Mouse (Mus musculus): Measurements from ENCODE around the gene Aasdh. TPM values are rescaled to one million over a fixed set of nuclear protein-coding genes. Genes with fewer than 3 reads are reported as not detected.

The Aasdh gene
- polyA plus RNA-seq (2015; fragmentation: Nextera tagmentation; extraction: Ambion mirVana) = 25.7 and 28.1 TPM in 2 replicates

DNA sequence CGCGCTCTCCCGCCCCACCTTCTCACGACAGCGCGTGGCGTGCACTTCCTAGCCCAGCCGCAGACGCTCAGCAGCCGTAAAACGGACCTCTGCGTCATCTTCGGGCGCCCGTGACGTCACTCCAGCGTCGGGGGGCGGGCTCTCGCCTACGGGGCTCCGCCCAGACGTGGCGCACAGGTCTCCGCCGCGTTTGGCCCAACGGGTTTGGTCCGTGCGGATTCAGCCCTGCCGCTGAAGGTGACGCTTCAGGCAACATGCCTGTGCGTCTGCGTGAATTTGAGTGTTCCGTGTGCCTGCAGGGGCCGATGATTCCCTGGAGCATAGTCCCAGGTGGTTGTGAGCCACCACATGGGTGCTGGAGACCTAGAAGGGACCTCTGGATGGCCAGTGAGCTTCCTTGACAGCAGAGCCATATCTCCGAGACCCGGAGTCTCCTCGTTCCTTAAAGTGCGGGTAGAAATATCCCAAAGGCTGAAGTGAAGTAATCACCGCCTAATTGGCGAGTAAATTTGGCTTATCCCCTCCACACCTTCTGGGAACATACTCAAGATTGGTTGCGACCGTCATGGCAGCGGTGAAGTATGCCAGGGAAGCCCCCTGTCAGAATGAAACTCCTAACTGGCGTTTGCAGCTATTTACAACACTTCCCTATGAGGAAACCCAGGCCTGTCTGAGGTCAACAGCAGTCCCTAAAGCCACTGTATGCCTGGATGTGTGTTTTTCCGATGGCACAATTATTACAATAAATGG is at the start of gene Aasdh:
Gene Aasdh, minus strand, starts transcription at position 110 of the 750 bp plus-strand sequence.
- peaks cover 7% of the 10 kb centered on the region for H3K4me1 ChIP-seq (replicated peaks; ENCODE audit: control insufficient read depth, insufficient read depth, low read length)
- H3K36me3 ChIP-seq (ENCODE audit: control insufficient read depth, insufficient read depth) = no peaks in the 10 kb centered on the region
- WGBS = under 1% methylated on average over 47 of the region's 47 CpGs
- H3K4me3 ChIP-seq (replicated peaks; ENCODE audit: low read length) = peak within 1 kb of the TSS; percentile 89
- H3K27me3 ChIP-seq (replicated peaks; ENCODE audit: control insufficient read depth, insufficient read depth, low read length) = no peaks in the 10 kb centered on the region
- H3K9me3 ChIP-seq (ENCODE audit: control insufficient read depth, low read length) = no peaks in the 10 kb centered on the region
- H3K9ac ChIP-seq (replicated peaks; ENCODE audit: low read depth, low read length) = peak within 1 kb of the TSS; percentile 87
- peak; percentile 99 for ATAC-seq
- H3K4me2 ChIP-seq (ENCODE audit: low read length) = peak within 1 kb of the TSS; percentile 77
- peak within 1 kb of the TSS; percentile 88 for H3K27ac ChIP-seq (ENCODE audit: low read length)

DNA sequence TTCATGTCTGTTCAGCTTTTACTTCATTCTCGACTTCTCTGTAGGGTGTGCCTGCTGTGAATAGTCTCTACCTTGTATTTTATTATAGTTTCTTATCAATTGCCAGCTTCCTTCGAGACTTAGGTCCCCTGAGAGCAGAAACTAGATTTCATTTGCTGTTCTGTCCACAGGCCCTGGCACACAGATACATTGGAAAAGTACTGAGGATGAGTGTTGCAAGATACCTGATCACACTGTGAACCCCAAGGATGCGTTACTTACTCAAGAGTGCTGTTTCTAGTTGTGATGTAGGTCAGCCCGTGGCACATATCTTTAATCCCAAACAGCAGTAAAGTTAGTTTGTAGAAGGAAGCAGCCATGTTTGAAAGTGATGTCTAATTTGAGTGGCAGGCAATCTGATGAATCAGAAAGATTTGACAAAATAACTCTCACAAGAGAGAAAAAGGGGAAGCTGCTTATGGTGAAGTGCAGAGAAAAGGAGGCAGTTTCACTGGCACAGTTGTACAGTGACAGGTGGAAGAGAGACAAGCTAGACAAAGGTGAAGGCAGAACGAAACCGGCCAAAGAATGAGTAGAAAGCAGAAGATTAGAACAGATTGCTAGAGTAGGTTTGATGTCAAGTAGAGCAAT is 49.1 kb upstream of the Aasdh start:
- Histone ChIP-seq H3K4me1 (replicated peaks; ENCODE audit: control insufficient read depth, insufficient read depth, low read length) (peaks cover 19% of the 10 kb centered on the region), H3K27ac (ENCODE audit: low read length) (no peak overlapping the region), H3K4me2 (ENCODE audit: low read length) (no peak overlapping the region), H3K36me3 (ENCODE audit: control insufficient read depth, insufficient read depth) (peaks cover 12% of the 10 kb centered on the region), H3K27me3 (replicated peaks; ENCODE audit: control insufficient read depth, insufficient read depth, low read length) (no peaks in the 10 kb centered on the region), H3K9me3 (ENCODE audit: control insufficient read depth, low read length) (no peaks in the 10 kb centered on the region), H3K4me3 (replicated peaks; ENCODE audit: low read length) (no peak overlapping the region), H3K9ac (replicated peaks; ENCODE audit: low read depth, low read length) (no peak overlapping the region)
- no peak for ATAC-seq
- 79% methylated on average over 6 of the region's 6 CpGs for WGBS

DNA sequence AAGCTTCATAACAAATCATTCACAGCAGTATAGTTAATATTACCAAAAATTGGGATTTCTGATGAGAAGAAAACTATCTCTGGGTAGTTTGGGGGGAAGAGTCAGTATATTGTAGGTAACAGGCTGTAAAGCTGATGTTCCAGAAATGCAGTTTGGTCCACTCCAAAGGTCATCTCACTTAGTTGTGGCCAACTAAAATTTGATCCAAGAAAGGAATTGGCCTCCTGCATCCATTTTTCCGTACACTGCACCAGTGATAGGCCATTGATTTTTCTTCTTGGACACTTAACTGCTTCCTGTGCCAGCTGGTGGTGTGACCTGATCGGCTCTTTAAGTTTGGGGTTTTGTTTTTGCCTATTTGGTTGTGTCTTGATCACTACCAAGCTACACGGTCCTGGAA is 48.5 kb upstream of the Aasdh start:
- peaks cover 10% of the 10 kb centered on the region for H3K36me3 ChIP-seq (ENCODE audit: control insufficient read depth, insufficient read depth)
- no peak overlapping the region for H3K9ac ChIP-seq (replicated peaks; ENCODE audit: low read depth, low read length)
- H3K9me3 ChIP-seq (ENCODE audit: control insufficient read depth, low read length) = no peaks in the 10 kb centered on the region
- 70% methylated on average over 3 of the region's 3 CpGs for WGBS
- no peak overlapping the region for H3K4me2 ChIP-seq (ENCODE audit: low read length)
- peaks cover 19% of the 10 kb centered on the region for H3K4me1 ChIP-seq (replicated peaks; ENCODE audit: control insufficient read depth, insufficient read depth, low read length)
- H3K27ac ChIP-seq (ENCODE audit: low read length) = no peak overlapping the region
- no peak overlapping the region for H3K4me3 ChIP-seq (replicated peaks; ENCODE audit: low read length)
- no peak for ATAC-seq
- H3K27me3 ChIP-seq (replicated peaks; ENCODE audit: control insufficient read depth, insufficient read depth, low read length) = no peaks in the 10 kb centered on the region

DNA sequence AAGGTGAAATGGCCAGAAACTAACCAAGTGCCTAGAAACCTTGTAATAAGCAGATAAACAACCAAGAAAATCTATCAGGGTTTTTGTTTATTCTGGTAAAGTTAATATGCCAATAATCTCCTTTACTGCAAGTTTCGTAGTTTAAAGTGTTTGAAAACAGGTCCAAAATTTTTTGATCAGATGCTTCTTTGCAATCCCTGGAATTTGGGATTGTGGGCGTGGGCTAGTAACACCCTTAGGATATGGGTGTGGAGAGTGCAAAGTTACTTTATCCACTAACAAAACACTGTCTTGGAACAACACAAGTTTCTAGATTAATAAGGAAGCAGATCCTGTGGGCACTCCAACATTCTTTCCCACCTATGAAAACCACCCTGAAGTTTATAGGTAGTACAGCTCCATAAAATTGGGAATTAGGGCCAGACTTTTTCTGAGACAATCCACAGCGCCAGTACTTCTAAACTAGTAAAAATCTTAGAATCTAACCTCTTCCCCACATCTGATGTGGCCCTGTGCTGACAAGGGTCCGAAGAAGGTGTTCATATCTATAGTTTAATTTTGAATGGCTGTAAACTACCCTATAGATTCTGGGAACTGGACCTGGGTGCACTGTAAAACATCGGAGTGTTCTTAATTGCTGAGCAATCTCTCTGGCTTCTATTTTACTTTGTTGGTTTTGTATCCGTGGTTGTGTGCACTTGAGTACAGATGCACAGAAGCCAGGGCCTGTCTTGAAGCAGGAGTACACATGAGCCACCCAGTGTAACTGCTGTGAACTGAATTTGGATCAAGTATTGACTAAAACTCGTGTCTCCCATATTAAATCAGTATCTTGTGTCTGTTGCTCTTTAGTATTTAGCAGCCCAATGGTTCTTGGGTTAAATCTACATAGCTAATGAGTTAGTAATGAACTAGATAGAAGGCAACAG is 47.1 kb upstream of the Aasdh start:
- peaks cover 4% of the 10 kb centered on the region for H3K36me3 ChIP-seq (ENCODE audit: control insufficient read depth, insufficient read depth)
- H3K9ac ChIP-seq (replicated peaks; ENCODE audit: low read depth, low read length) = peak overlapping the region; percentile 70
- no peaks in the 10 kb centered on the region for H3K27me3 ChIP-seq (replicated peaks; ENCODE audit: control insufficient read depth, insufficient read depth, low read length)
- H3K27ac ChIP-seq (ENCODE audit: low read length) = peak overlapping the region; percentile 88
- H3K4me1 ChIP-seq (replicated peaks; ENCODE audit: control insufficient read depth, insufficient read depth, low read length) = peaks cover 19% of the 10 kb centered on the region
- H3K4me3 ChIP-seq (replicated peaks; ENCODE audit: low read length) = peak overlapping the region; percentile 85
- ATAC-seq = no peak
- WGBS = 14% methylated on average over 7 of the region's 7 CpGs
- H3K9me3 ChIP-seq (ENCODE audit: control insufficient read depth, low read length) = no peaks in the 10 kb centered on the region
- peak overlapping the region; percentile 90 for H3K4me2 ChIP-seq (ENCODE audit: low read length)

DNA sequence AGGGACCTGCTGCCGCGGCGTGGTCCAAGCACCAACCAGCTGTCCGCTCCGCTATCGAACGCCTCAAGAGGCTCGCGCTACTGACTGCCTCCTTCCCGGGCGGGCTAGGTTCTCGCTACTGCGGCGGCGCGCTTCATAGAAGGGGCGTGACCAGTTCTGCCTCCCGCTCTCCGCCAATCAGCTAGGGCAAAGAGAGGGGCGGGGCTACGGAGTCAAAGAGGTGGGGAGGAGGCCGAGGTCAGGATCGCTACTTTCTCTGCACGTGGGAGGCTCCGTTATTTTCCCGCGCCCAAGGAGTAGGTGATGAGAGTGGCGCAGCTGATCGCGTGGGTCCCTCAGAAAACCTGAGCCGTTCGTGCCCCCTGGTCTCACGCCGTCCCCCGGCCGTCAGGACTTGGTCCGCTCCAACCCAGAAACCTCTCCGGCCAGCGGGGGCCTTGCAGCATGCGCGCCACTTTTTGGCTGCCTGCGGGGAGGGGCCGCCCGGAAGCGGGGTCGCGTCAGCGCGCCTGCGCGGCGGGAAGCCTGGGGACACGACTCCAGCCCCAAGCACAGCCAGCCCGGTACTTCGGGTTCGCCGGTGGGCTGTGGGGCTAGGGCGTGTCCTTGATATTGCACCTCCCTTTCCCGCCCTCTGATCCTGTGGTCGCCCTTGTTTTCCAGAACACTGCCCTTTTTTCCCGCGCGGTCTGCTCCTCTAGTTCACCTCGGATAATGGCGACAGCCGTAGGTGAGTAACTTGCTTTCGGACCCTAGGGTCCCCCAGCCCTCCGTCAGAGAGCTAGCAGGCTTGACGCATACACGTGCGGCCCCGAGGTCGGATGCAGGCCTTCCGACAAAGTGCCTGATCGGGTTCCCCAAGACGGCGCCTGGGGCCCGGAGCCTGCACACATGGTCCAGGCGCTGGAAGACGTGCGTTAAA is 46.1 kb upstream of the Aasdh start, which contains the start of the genes Paics and Ppat:
Gene Paics, plus strand, starts transcription at position 202 of the 922 bp plus-strand sequence.
Gene Ppat, minus strand, starts transcription at position 473 of the 922 bp plus-strand sequence.
- H3K27me3 ChIP-seq (replicated peaks; ENCODE audit: control insufficient read depth, insufficient read depth, low read length) = no peaks in the 10 kb centered on the region
- H3K9me3 ChIP-seq (ENCODE audit: control insufficient read depth, low read length) = no peaks in the 10 kb centered on the region
- peak within 1 kb of the TSS; percentile 70 for H3K9ac ChIP-seq (replicated peaks; ENCODE audit: low read depth, low read length)
- peak within 1 kb of the TSS; percentile 90 for H3K4me2 ChIP-seq (ENCODE audit: low read length)
- peaks cover 19% of the 10 kb centered on the region for H3K4me1 ChIP-seq (replicated peaks; ENCODE audit: control insufficient read depth, insufficient read depth, low read length)
- peak; percentile 97 for ATAC-seq
- peak within 1 kb of the TSS; percentile 88 for H3K27ac ChIP-seq (ENCODE audit: low read length)
- H3K4me3 ChIP-seq (replicated peaks; ENCODE audit: low read length) = peak within 1 kb of the TSS; percentile 85
- 0% methylated on average over 78 of the region's 81 CpGs for WGBS
- H3K36me3 ChIP-seq (ENCODE audit: control insufficient read depth, insufficient read depth) = no peaks in the 10 kb centered on the region

DNA sequence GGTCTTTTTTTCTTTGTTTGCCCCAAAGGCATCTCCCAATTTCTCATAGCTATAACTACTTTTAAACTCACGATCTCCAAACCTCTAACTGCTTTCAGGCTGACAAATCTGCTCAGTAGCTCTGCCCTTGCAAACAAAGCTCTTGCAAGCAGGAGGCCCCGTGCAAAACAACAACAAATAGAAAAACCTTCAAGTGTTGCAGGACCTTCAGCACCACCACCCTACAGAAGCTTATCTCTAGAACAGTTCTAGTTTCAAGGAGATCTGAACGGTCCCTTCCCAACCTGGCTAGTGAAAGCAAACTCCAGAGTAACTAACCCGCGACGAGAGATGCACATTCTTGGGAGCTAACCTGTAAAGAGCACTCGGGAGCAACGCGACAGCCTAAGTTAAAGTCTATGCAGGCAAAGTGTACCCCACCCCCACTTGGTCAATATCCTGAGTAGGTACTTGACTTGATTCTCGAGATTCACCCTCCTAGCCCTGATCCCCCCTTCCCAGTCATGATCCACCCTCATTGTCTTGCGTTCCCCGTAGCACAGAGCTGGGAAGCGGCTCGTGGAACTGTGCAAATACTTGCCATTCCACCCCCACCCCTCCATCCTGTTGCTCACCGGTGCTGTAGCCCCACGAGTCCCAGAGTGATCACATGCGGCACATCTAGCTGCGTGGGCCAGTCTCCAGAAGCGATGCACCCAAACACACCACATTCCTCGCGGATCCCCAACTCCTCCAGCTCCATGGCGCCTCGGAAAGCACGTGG is 45.2 kb upstream of the Aasdh start:
- Histone ChIP-seq H3K36me3 (ENCODE audit: control insufficient read depth, insufficient read depth) (no peaks in the 10 kb centered on the region), H3K27me3 (replicated peaks; ENCODE audit: control insufficient read depth, insufficient read depth, low read length) (no peaks in the 10 kb centered on the region), H3K4me2 (ENCODE audit: low read length) (peak overlapping the region; percentile 90), H3K9ac (replicated peaks; ENCODE audit: low read depth, low read length) (peak overlapping the region; percentile 59), H3K27ac (ENCODE audit: low read length) (peak overlapping the region; percentile 55), H3K9me3 (ENCODE audit: control insufficient read depth, low read length) (no peaks in the 10 kb centered on the region), H3K4me3 (replicated peaks; ENCODE audit: low read length) (peak overlapping the region; percentile 85), H3K4me1 (replicated peaks; ENCODE audit: control insufficient read depth, insufficient read depth, low read length) (peaks cover 19% of the 10 kb centered on the region)
- 0% methylated on average over 24 of the region's 24 CpGs for WGBS
- ATAC-seq = no peak

DNA sequence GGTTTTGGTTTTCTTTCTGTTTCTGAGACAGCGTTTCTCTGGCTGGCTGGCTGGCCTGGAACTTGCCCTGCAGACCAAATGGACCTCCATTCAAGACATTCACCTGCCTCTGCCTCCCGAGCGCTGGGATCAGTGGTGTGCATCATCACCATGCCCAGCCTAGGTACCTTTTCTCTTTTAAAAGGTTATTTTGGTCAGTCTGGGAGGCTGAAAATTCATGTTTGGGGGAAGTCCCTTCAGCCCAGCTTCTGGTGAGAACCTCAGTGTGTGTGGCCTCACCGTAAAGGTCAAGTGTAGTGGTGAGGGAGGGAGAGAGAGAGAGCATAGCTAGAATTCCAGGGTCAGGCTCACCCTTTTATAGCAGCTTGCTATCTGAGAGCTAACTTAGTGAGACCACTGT is 42.4 kb upstream of the Aasdh start:
- Histone ChIP-seq H3K9me3 (ENCODE audit: control insufficient read depth, low read length) (no peaks in the 10 kb centered on the region), H3K27me3 (replicated peaks; ENCODE audit: control insufficient read depth, insufficient read depth, low read length) (no peaks in the 10 kb centered on the region), H3K4me1 (replicated peaks; ENCODE audit: control insufficient read depth, insufficient read depth, low read length) (peaks cover 19% of the 10 kb centered on the region), H3K36me3 (ENCODE audit: control insufficient read depth, insufficient read depth) (no peaks in the 10 kb centered on the region), H3K27ac (ENCODE audit: low read length) (no peak overlapping the region), H3K9ac (replicated peaks; ENCODE audit: low read depth, low read length) (no peak overlapping the region), H3K4me3 (replicated peaks; ENCODE audit: low read length) (no peak overlapping the region), H3K4me2 (ENCODE audit: low read length) (no peak overlapping the region)
- WGBS = 97% methylated on average over 4 of the region's 4 CpGs
- ATAC-seq = no peak

DNA sequence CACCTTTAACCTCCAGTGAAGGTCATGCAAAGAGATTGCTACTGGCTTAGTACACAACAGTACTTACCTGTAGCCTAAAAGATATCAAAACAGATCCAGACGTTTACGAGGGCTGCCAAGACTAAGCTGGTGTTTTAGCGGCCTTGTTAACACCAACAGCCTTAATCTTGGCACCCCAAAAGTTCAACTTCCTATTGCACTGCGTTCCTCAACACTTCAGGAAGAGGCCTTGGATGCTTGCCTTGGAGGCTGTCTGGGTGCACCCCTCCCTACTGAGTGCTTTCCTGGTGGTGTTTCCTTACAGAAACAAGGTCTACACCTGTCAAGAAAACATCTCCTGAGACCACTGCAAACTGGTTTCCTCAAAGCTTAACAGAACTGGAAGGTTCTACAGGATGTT is 41.8 kb upstream of the Aasdh start:
- Histone ChIP-seq H3K4me1 (replicated peaks; ENCODE audit: control insufficient read depth, insufficient read depth, low read length) (peaks cover 13% of the 10 kb centered on the region), H3K9me3 (ENCODE audit: control insufficient read depth, low read length) (no peaks in the 10 kb centered on the region), H3K27me3 (replicated peaks; ENCODE audit: control insufficient read depth, insufficient read depth, low read length) (no peaks in the 10 kb centered on the region), H3K27ac (ENCODE audit: low read length) (no peak overlapping the region), H3K36me3 (ENCODE audit: control insufficient read depth, insufficient read depth) (no peaks in the 10 kb centered on the region), H3K4me3 (replicated peaks; ENCODE audit: low read length) (no peak overlapping the region), H3K9ac (replicated peaks; ENCODE audit: low read depth, low read length) (no peak overlapping the region), H3K4me2 (ENCODE audit: low read length) (no peak overlapping the region)
- no peak for ATAC-seq
- 90% methylated on average over 4 of the region's 4 CpGs for WGBS
